Mouse (Mus musculus): ENCODE measurements around the gene Adcy9. TPM values are rescaled to one million over a fixed set of nuclear protein-coding genes. Genes with fewer than 3 reads are reported as not detected.
"Not testable (repeated sequence)": the region's sequence is repeated elsewhere in the genome, so short reads cannot be mapped to it uniquely, and the experiment has no call there.

Gene Adcy9
- polyA plus RNA-seq, 1 experiment from 2014 or later = 2.7 TPM

- ATAC-seq (ENCODE audit: low FRiP score, low read depth) = no peak
- no peaks in the 10 kb centered on the region for H3K9me3 ChIP-seq
- H3K36me3 ChIP-seq = no peaks in the 10 kb centered on the region
- H3K9ac ChIP-seq (replicated peaks) = no peak overlapping the region
- H3K4me2 ChIP-seq (replicated peaks) = no peak overlapping the region
- no peaks in the 10 kb centered on the region for H3K4me1 ChIP-seq
- H3K27ac ChIP-seq (replicated peaks) = no peak overlapping the region
- no peaks in the 10 kb centered on the region for H3K27me3 ChIP-seq
- H3K4me3 ChIP-seq = no peak overlapping the region
- WGBS = 75% methylated on average over 12 of the region's 12 CpGs
These were observed 146.4 kb downstream of the Adcy9 start for GRCm38 (mm10) chr16:4273702-4274476.

GRCm38 (mm10) chr16:4272254-4272653 is 148.0 kb downstream of the Adcy9 start:
- no peak overlapping the region for H3K4me3 ChIP-seq
- no peak for ATAC-seq (ENCODE audit: low FRiP score, low read depth)
- H3K27me3 ChIP-seq = peaks cover 5% of the 10 kb centered on the region; the same call in 1 of the 2 replicates
- 95% methylated on average over 3 of the region's 3 CpGs for WGBS
- peaks cover 8% of the 10 kb centered on the region for H3K4me1 ChIP-seq
- H3K4me2 ChIP-seq (replicated peaks) = no peak overlapping the region
- no peaks in the 10 kb centered on the region for H3K9me3 ChIP-seq
- no peak overlapping the region for H3K9ac ChIP-seq (replicated peaks)
- no peak overlapping the region for H3K27ac ChIP-seq (replicated peaks)
- H3K36me3 ChIP-seq = no peaks in the 10 kb centered on the region

GRCm38 (mm10) chr16:4270911-4271310 is 149.4 kb downstream of the Adcy9 start:
- no peak overlapping the region for H3K9ac ChIP-seq (replicated peaks)
- no peak for ATAC-seq (ENCODE audit: low FRiP score, low read depth)

GRCm38 (mm10) chr16:4267857-4268666 is 152.2 kb downstream of the Adcy9 start:
- Histone ChIP-seq H3K4me3 (peak overlapping the region; percentile 40), H3K36me3 (no peaks in the 10 kb centered on the region), H3K9ac (replicated peaks) (peak overlapping the region; percentile 57), H3K27me3 (peaks cover 5% of the 10 kb centered on the region), H3K4me1 (peaks cover 8% of the 10 kb centered on the region), H3K9me3 (no peaks in the 10 kb centered on the region), H3K4me2 (replicated peaks) (peak overlapping the region; percentile 67), H3K27ac (replicated peaks) (no peak overlapping the region)
- peak; percentile 88 for ATAC-seq (ENCODE audit: low FRiP score, low read depth)
- WGBS = 9% methylated on average over 40 of the region's 40 CpGs

More at GRCm38 (mm10) chr16:4270911-4271310, 149.4 kb downstream of the Adcy9 start:
- H3K4me2 ChIP-seq (replicated peaks) = no peak overlapping the region
- H3K9me3 ChIP-seq = no peaks in the 10 kb centered on the region
- no peaks in the 10 kb centered on the region for H3K36me3 ChIP-seq
- H3K4me1 ChIP-seq = peaks cover 8% of the 10 kb centered on the region
- no peak overlapping the region for H3K27ac ChIP-seq (replicated peaks)
- no peak overlapping the region for H3K4me3 ChIP-seq
- WGBS = 33% methylated on average over 1 of the region's 1 CpGs
- peaks cover 5% of the 10 kb centered on the region for H3K27me3 ChIP-seq

- no peak; the same call in 1 of the 2 replicates for ATAC-seq (ENCODE audit: low FRiP score, low read depth)
- Histone ChIP-seq H3K27ac (replicated peaks) (no peak overlapping the region), H3K9me3 (no peaks in the 10 kb centered on the region), H3K4me3 (peak overlapping the region; percentile 40; the same call in 1 of the 2 replicates), H3K4me1 (peaks cover 8% of the 10 kb centered on the region), H3K9ac (replicated peaks) (peak overlapping the region; percentile 57; the same call in 1 of the 2 replicates), H3K36me3 (no peaks in the 10 kb centered on the region), H3K27me3 (peaks cover 5% of the 10 kb centered on the region), H3K4me2 (replicated peaks) (peak overlapping the region; percentile 67)
- WGBS = 57% methylated on average over 9 of the region's 9 CpGs
These were observed 152.8 kb downstream of the Adcy9 start for GRCm38 (mm10) chr16:4267453-4267852.

- Histone ChIP-seq H3K4me2 (replicated peaks) (no peak overlapping the region), H3K27ac (replicated peaks) (no peak overlapping the region), H3K27me3 (peaks cover 5% of the 10 kb centered on the region), H3K9ac (replicated peaks) (no peak overlapping the region), H3K4me3 (no peak overlapping the region), H3K36me3 (no peaks in the 10 kb centered on the region), H3K9me3 (no peaks in the 10 kb centered on the region), H3K4me1 (peaks cover 8% of the 10 kb centered on the region)
- 68% methylated on average over 5 of the region's 5 CpGs for WGBS
- no peak for ATAC-seq (ENCODE audit: low FRiP score, low read depth)
These were observed 154.9 kb downstream of the Adcy9 start for GRCm38 (mm10) chr16:4265351-4265750.

GRCm38 (mm10) chr16:4263486-4263885 is 156.8 kb downstream of the Adcy9 start:
- Histone ChIP-seq H3K4me1 (peaks cover 8% of the 10 kb centered on the region), H3K27ac (replicated peaks) (no peak overlapping the region), H3K36me3 (no peaks in the 10 kb centered on the region), H3K9me3 (no peaks in the 10 kb centered on the region), H3K27me3 (peaks cover 5% of the 10 kb centered on the region), H3K4me3 (no peak overlapping the region), H3K4me2 (replicated peaks) (no peak overlapping the region), H3K9ac (replicated peaks) (no peak overlapping the region)
- 74% methylated on average over 3 of the region's 3 CpGs for WGBS
- ATAC-seq (ENCODE audit: low FRiP score, low read depth) = no peak

GRCm38 (mm10) chr16:4257546-4257945 is 162.8 kb downstream of the Adcy9 start:
- Histone ChIP-seq H3K36me3 (no peaks in the 10 kb centered on the region), H3K9me3 (no peaks in the 10 kb centered on the region), H3K4me3 (no peak overlapping the region), H3K27ac (replicated peaks) (no peak overlapping the region), H3K4me2 (replicated peaks) (no peak overlapping the region), H3K9ac (replicated peaks) (no peak overlapping the region), H3K27me3 (no peaks in the 10 kb centered on the region), H3K4me1 (no peaks in the 10 kb centered on the region)
- no peak for ATAC-seq (ENCODE audit: low FRiP score, low read depth)
- WGBS = 92% methylated on average over 2 of the region's 2 CpGs

- H3K27me3 ChIP-seq = no peaks in the 10 kb centered on the region
- WGBS = 93% methylated on average over 3 of the region's 3 CpGs
- H3K4me3 ChIP-seq = no peak overlapping the region
- H3K4me2 ChIP-seq (replicated peaks) = no peak overlapping the region
- no peak for ATAC-seq (ENCODE audit: low FRiP score, low read depth)
- H3K9ac ChIP-seq (replicated peaks) = no peak overlapping the region
- H3K9me3 ChIP-seq = peaks cover 7% of the 10 kb centered on the region; the same call in 1 of the 2 replicates
- no peaks in the 10 kb centered on the region for H3K4me1 ChIP-seq
- H3K27ac ChIP-seq (replicated peaks) = no peak overlapping the region
- H3K36me3 ChIP-seq = no peaks in the 10 kb centered on the region
These were observed 171.5 kb downstream of the Adcy9 start for GRCm38 (mm10) chr16:4248791-4249190.

GRCm38 (mm10) chr16:4245241-4245640 is 175.1 kb downstream of the Adcy9 start:
- not testable (repeated sequence) for ATAC-seq (ENCODE audit: low FRiP score, low read depth); H3K4me3 ChIP-seq; H3K9ac ChIP-seq (replicated peaks); H3K27ac ChIP-seq (replicated peaks); H3K4me1 ChIP-seq; H3K9me3 ChIP-seq; H3K4me2 ChIP-seq (replicated peaks); H3K36me3 ChIP-seq; H3K27me3 ChIP-seq
- WGBS = 79% methylated on average over 1 of the region's 1 CpGs
